Mouse (Mus musculus): ENCODE results near the gene Ngf. TPM values are rescaled to one million over a fixed set of nuclear protein-coding genes. Genes with fewer than 3 reads are reported as not detected.

Gene Ngf
- total RNA-seq, 2 experiments from 2014 or later, result 4.2 to 4.6 TPM

DNA sequence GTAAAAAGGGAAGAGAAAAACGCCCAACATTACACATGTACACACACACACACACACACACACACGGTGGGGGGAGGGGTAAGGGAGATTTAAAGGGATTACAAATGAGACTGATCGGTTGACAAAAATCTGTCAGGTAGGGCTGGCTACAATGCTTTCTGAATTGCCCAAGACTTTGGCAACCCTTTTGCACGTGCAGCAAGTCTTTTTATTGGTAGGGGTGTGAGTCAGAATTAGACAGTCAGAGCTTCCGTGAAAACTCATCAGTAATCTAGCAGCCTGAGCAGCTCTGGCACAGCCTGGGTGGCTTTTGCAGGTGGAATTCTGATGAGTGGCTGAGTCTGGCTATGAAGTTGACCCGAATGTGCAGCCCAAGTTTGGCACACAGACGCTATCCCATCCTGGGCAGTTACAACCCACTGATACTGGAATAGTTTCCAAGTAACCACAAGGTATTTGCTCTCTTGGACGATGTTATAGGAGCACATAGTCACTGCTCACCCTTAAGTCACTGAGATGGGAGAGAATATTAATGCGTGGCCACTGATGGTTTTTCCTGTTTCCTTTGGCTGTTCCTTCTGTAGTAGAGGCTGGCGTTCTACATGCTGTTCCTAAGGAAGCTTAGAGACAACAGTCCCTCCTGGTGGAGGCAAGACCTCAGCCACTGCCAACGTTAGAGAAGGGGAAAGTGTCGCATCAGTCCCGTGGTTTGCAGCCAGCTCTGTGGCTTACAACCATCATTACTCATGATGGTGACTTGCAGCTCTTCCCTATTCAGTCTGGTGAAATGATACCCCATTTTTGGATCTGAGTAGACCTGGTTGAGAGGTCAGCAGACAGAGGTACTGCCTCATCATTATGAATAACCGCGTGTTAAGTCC lies 4.8 kb downstream of the Ngf start:
- intact Hi-C loops (cut with DNase I), result no loop called here
- Histone ChIP-seq H3K4me3 (no peak overlapping the region), H3K27ac (no peak overlapping the region)
- TF ChIP-seq CTCF (IDR thresholded peaks at IDR 0.05), result no peak
- DNase-seq (ENCODE audit: extremely low spot score in 1 of 2, low spot score in 2 of 2), result no peak

- intact Hi-C loops (cut with DNase I), result no loop called here
- no peak for TF ChIP-seq CTCF (IDR thresholded peaks at IDR 0.05)
- H3K4me3 ChIP-seq, result no peak overlapping the region
Measured at GRCm38 (mm10) chr3:102477917-102478694, 8.4 kb downstream of the Ngf start.

GRCm38 (mm10) chr3:102490393-102491123 lies 20.8 kb downstream of the Ngf start:
- TF ChIP-seq CTCF (IDR thresholded peaks at IDR 0.05), result no peak
- no peak overlapping the region for H3K4me3 ChIP-seq
- DNase-seq (ENCODE audit: extremely low spot score in 1 of 2, low spot score in 2 of 2), result no peak
- no peak overlapping the region for H3K27ac ChIP-seq
- intact Hi-C loops (cut with DNase I), result no loop called here

More at GRCm38 (mm10) chr3:102477917-102478694, 8.4 kb downstream of the Ngf start:
- DNase-seq (ENCODE audit: extremely low spot score in 1 of 2, low spot score in 2 of 2), result no peak
- H3K27ac ChIP-seq, result no peak overlapping the region

DNA sequence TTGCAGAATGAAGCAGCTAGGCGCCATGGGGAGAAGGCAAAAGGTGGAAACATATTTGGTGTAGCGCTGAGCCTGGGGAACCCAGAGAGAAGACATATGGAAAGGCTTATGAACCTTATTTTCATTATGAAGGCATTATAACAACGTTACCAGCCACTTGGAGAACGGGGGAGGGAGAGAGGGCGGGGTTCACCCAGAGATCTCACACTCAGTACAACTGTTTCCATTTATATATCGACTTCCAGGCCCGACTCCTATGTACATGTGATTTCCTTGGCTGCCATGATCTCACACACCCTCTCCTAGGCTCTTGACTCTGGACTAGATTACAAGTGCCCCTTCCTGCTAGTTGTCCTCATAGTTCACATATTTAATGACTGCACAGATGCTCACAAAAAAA lies 28.4 kb downstream of the Ngf start:
- H3K27ac ChIP-seq, result no peak overlapping the region
- intact Hi-C loops (cut with DNase I), result no loop called here
- DNase-seq (ENCODE audit: extremely low spot score in 1 of 2, low spot score in 2 of 2), result no peak
- TF ChIP-seq CTCF (IDR thresholded peaks at IDR 0.05), result no peak
- no peak overlapping the region for H3K4me3 ChIP-seq

GRCm38 (mm10) chr3:102498931-102499330 lies 29.2 kb downstream of the Ngf start:
- intact Hi-C loops (cut with DNase I), result no loop called here
- no peak for DNase-seq (ENCODE audit: extremely low spot score in 1 of 2, low spot score in 2 of 2)
- TF ChIP-seq CTCF (IDR thresholded peaks at IDR 0.05), result no peak
- Histone ChIP-seq H3K27ac (no peak overlapping the region), H3K4me3 (no peak overlapping the region)

DNA sequence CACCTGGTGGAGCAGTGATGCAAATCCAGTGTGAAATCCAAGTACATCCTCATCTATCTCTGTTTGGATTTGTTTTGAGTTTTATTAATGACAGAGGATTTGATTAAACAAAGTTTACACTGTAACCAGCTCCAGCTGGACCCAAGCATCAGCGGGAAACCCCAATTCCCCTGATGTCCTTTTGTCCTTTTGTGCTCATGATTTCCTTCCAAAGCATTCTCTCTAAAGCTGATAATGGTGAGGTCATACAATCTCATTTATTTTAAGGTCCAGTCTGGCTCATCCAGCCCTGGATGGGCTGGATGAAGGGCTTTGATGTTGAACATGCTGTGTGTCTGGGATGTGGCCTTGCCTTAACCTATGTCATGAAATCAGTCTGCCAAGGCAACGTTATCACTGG lies 30.3 kb downstream of the Ngf start:
- intact Hi-C loops (cut with DNase I), result no loop called here
- Histone ChIP-seq H3K27ac (no peak overlapping the region), H3K4me3 (no peak overlapping the region)
- DNase-seq (ENCODE audit: extremely low spot score in 1 of 2, low spot score in 2 of 2), result no peak
- no peak for TF ChIP-seq CTCF (IDR thresholded peaks at IDR 0.05)

DNA sequence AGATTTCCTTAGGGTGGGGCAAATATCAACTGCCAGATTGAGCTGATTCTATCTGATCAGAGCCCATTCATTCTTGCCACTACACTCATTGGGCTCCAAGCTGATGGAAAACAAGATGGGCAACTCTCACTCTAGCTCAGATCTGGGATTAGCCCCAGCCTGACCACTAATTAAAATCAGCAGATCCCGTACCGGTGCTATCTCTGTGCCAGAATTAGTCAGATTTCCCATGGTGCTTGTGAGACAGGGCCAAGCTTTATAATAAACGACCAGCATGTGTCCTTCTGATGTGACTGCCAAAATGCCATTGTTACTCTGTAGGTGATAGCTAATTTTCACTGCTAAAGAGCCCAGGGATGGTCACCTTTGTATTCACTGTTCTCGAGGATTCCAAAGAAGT lies 31.5 kb downstream of the Ngf start:
- no peak overlapping the region for H3K27ac ChIP-seq
- intact Hi-C loops (cut with DNase I), result no loop called here
- H3K4me3 ChIP-seq, result no peak overlapping the region
- TF ChIP-seq CTCF (IDR thresholded peaks at IDR 0.05), result no peak
- DNase-seq (ENCODE audit: extremely low spot score in 1 of 2, low spot score in 2 of 2), result no peak

- intact Hi-C loops (cut with DNase I), result no loop called here
- Histone ChIP-seq H3K4me3 (no peak overlapping the region), H3K27ac (no peak overlapping the region)
- no peak for DNase-seq (ENCODE audit: extremely low spot score in 1 of 2, low spot score in 2 of 2)
- no peak for TF ChIP-seq CTCF (IDR thresholded peaks at IDR 0.05)
Measured at GRCm38 (mm10) chr3:102505129-102505528, 35.4 kb downstream of the Ngf start.

DNA sequence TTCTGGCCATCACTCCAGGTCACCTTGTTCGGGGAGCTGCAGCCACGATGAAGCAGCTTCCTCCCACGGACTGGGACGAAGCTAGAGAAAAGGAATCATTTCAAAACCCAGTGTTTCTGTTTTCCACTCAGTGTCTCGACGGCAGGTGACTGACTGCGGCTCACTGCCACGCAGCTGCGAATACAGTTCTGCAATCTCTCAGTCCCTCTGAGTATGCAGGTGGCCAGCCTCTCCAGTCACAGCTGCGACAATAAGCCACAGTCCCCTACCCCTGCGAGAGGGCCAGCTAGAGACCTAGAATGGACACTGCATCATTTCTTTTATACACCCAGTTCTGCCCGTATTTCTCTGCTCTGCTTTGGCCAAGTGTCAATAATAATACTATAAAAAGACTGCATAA lies 36.3 kb downstream of the Ngf start:
- intact Hi-C loops (cut with DNase I), result no loop called here

GRCm38 (mm10) chr3:102507666-102508260 lies 38.0 kb downstream of the Ngf start:
- no peak for DNase-seq (ENCODE audit: extremely low spot score in 1 of 2, low spot score in 2 of 2)
- intact Hi-C loops (cut with DNase I), result no loop called here
- TF ChIP-seq CTCF (IDR thresholded peaks at IDR 0.05), result no peak
- Histone ChIP-seq H3K27ac (no peak overlapping the region), H3K4me3 (no peak overlapping the region)

More for the DNA sequence above, 36.3 kb downstream of the Ngf start:
- DNase-seq (ENCODE audit: extremely low spot score in 1 of 2, low spot score in 2 of 2), result no peak
- no peak for TF ChIP-seq CTCF (IDR thresholded peaks at IDR 0.05)
- Histone ChIP-seq H3K4me3 (no peak overlapping the region), H3K27ac (no peak overlapping the region)

GRCm38 (mm10) chr3:102508455-102508854 lies 38.7 kb downstream of the Ngf start:
- intact Hi-C loops (cut with DNase I), result no loop called here
- Histone ChIP-seq H3K4me3 (no peak overlapping the region), H3K27ac (no peak overlapping the region)
- no peak for TF ChIP-seq CTCF (IDR thresholded peaks at IDR 0.05)
- DNase-seq (ENCODE audit: extremely low spot score in 1 of 2, low spot score in 2 of 2), result no peak
